Mouse (Mus musculus) lung, postnatal 0 days (tissue): Measurements from ENCODE around the gene Slc46a2.

Source experiments
- CTCF ChIP-seq: IDR thresholded peaks from 2 replicates; pipeline ENCODE4 v1.5.1; 2016; ENCODE audit warnings: antibody characterized with exemption, mild to moderate bottlenecking
- EP300 ChIP-seq: IDR thresholded peaks from 2 replicates; pipeline ENCODE4 v1.6.1; 2016; ENCODE audit warnings: antibody characterized with exemption, mild to moderate bottlenecking, control low read depth

- TF ChIP-seq CTCF (no peak), EP300 (no peak)
Observed at GRCm38 (mm10) chr4:59896000-59896399, 18.9 kb downstream of the Slc46a2 start.
